Mouse (Mus musculus): ENCODE measurements around the gene Ddx39. TPM values are rescaled to one million over a fixed set of nuclear protein-coding genes. Genes with fewer than 3 reads are reported as not detected.

The Ddx39 gene
- polyA plus RNA-seq (2015; fragmentation: Nextera tagmentation; extraction: Ambion mirVana), result 56.0 and 64.2 TPM in 2 replicates

DNA sequence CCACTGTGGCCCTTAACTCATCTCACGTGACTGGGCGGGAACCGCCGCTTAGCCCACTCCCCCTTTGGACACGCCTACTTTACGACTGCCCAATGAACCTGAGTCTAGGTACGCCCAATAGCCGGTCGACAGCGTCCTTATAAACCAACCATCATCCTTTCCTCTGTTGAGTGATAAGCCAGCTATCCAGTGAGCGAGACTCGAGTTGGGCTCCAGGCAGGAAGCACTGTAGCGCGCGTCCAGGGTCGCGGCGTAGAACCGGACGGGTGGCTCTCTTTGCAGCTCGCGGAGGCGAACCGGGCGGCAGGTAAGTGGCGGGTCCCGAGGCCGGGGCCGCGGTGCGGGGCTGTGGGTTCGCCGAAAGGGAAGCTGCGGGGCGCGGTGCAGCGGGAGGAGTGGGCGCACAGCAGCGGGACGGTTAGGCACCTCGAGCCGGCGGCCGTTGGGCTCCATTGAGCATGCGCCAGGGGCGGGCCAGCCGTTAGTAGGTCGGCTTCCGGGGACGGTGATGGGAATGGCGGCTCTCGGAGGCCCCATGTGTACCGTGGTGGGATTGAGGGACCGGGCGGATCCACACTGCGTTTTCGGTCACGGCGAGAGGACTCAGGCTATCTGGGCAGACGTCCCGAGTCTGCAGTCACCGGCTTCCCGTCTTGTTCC is at the start of gene Ddx39:
Ddx39 (plus strand) TSS at position 147 of the 660 bp plus-strand sequence.

DNA sequence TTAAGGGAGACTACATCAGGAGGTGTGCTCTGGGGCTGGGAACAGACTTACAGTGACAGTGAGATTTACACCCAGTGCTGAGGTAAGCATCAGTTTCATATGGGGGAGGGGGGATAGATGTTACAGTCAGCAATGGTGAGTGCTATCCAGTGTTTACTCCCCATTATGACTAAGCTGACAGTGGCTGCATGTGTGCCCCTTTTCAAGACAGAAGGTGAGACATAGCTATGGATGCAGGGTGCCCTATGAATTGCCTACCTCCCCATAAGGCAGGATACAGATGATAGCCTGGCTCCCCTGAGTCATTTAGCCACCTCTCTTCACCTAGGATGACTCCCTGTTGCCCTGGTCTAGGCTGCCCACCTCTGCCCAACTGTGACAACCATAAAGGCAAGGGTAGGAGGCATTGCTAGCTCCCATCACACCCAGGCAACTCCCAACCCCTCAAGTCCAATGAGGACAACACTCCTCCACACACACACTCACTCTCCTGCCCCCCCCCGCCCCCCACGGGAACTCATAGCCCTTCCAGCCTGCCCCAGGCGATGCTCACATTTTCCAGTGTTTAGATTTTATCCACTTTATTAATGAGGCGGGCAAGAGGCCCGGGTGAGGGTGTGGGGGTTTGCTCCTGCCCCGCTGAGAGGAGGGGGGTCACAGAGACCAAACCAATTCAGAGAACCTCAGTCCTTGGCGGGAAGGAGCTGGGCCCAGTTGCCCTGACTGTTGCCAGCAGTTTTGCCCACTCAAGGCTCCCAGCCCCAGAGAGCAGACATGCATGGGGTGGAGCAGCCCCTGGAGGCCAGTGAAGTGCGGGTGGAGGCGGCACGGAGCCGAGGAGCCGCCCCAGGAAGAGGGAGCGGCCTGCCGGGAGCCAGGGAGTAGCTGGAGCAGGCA is 48.8 kb upstream of the Ddx39 start, which contains the start of gene Ptger1:
Ptger1 (plus strand) TSS at position 710 of the 897 bp plus-strand sequence.

DNA sequence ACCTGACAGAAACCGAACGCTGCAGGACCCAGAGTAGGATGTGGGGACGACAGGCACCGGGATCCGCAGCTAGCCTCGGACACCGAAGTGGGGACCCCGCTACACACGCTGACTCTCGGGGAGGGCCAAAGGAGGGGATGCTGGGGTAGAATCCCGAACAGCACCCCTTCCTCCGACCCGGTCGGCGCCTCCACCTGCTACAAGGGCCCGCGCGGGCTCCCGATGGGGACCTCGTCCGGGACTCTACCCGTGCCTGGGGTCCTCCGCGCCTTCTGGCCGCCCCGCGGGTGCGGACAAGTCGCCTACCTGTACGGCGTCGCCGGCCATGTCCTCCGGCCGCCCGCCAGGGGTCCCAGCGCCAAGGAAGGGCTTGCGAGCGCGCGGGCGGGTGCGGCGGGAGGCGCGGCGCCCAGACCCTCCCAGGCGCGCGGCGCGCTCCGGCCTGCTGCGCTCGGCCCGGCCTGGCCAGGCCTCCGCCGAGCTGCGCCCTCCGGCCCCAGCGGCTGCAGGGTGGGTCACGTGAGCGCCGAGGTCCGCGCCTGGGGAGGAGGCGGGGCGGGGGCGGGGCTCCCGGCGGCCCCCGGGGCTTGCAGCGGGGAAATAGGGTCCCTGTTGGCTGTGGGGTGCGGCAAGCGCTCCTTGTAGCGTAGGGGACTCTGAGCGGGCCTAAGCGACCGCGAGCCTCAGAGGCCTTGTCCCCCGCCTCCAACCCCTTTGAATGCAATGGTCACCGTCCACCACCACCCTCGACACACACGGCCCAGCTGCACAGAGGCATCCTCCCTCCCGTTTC is 16.1 kb upstream of the Ddx39 start, which contains the start of gene Pkn1:
Pkn1 (minus strand) TSS at position 519 of the 793 bp plus-strand sequence.

DNA sequence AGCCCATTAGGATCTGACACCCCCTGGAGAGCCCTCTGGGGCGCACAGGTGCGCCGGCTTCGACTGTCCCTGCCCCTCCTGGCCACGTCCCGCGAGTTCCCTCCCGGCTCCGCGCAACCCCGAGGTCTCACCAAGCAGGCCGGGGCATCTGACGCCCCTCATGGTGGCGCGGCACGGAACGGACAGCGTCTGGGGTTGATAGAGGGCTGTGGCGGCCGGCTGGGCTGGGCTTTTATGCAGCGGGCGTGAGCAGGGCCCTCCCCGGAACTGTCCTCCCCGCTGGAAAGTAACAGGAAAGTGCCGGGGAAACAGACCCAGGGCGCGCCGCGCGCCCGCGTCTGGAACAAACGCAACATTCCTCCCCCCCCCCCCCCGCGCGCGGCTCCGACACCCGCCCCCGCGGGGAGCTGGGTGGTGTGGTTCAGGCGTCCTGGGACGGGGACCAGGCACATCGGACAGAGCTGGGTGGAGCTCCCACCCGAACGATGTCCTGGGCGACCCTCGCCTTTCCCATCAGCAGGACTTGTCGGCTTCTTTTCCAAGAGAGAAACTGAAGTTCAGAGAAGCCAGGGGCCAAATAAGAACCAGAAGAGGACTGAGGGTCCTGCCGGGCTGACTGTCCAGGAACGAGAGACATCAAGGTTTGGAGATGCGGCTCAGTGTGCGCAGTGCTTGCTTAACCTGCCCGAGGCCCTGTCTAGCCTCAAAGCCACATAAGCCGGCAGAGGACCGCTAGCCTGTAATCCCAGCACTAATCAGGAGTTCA is 26.2 kb downstream of the Ddx39 start, which contains the start of gene Adgre5:
Adgre5 (minus strand) TSS at position 351 of the 766 bp plus-strand sequence.

Small RNA genes lying within 50 kb of the gene (microRNA-seq; reads per million reads assigned to microRNA genes)
- gene Mir1668, result 0.93 reads per million

Other genes with a start within 250 kb of the Ddx39 start
- gene Olfr370, start 179.4 kb upstream of the Ddx39 start, polyA plus RNA-seq (2015; fragmentation: Nextera tagmentation; extraction: Ambion mirVana), result not detected in 2 replicates
- gene Ndufb7, start 148.5 kb upstream of the Ddx39 start, polyA plus RNA-seq (2015; fragmentation: Nextera tagmentation; extraction: Ambion mirVana), result 311 and 318 TPM in 2 replicates
- 299 and 319 TPM in 2 replicates for gene Tecr, start 107.2 kb upstream of the Ddx39 start, polyA plus RNA-seq (2015; fragmentation: Nextera tagmentation; extraction: Ambion mirVana)
- gene Dnajb1, start 107.0 kb upstream of the Ddx39 start, polyA plus RNA-seq (2015; fragmentation: Nextera tagmentation; extraction: Ambion mirVana), result 34.3 and 39.1 TPM in 2 replicates
- 164 and 171 TPM in 2 replicates for gene Gipc1, start 62.5 kb upstream of the Ddx39 start, polyA plus RNA-seq (2015; fragmentation: Nextera tagmentation; extraction: Ambion mirVana)
- 1.9 TPM in 2 replicates for gene Ptger1, start 48.5 kb upstream of the Ddx39 start, polyA plus RNA-seq (2015; fragmentation: Nextera tagmentation; extraction: Ambion mirVana)
- gene Pkn1, start 16.0 kb upstream of the Ddx39 start, polyA plus RNA-seq (2015; fragmentation: Nextera tagmentation; extraction: Ambion mirVana), result 18.8 and 19.6 TPM in 2 replicates
- gene Adgre5, start 26.1 kb downstream of the Ddx39 start, polyA plus RNA-seq (2015; fragmentation: Nextera tagmentation; extraction: Ambion mirVana), result 63.6 and 72.3 TPM in 2 replicates
- 9.2 and 10.4 TPM in 2 replicates for gene Adgrl1, start 184.9 kb downstream of the Ddx39 start, polyA plus RNA-seq (2015; fragmentation: Nextera tagmentation; extraction: Ambion mirVana)
- gene Gm10644, start 240.0 kb downstream of the Ddx39 start, polyA plus RNA-seq (2015; fragmentation: Nextera tagmentation; extraction: Ambion mirVana), result 0.06 and 0.17 TPM in 2 replicates
- gene Asf1b, start 240.3 kb downstream of the Ddx39 start, polyA plus RNA-seq (2015; fragmentation: Nextera tagmentation; extraction: Ambion mirVana), result 14.0 and 18.6 TPM in 2 replicates

Measured in urinary bladder, postnatal 0 days (tissue).